Mouse (Mus musculus) neural tube, embryonic 15.5 days (tissue): ENCODE measurements around the gene Pdhx. TPM values are rescaled to one million over a fixed set of nuclear protein-coding genes. Genes with fewer than 3 reads are reported as not detected.

ENCODE experiments used
- polyA plus RNA-seq: library from polyadenylated mRNA; unstranded; fragments of >200 nt; fragmentation: Nextera tagmentation; extraction: Ambion mirVana; gene quantifications from 2 replicates; pipeline ENCODE4 v1.2.1, GENCODE M21; 2015

The Pdhx gene
- polyA plus RNA-seq, 1 experiment from 2014 or later: 74.0 TPM

Other genes with a start within 250 kb of the Pdhx start
- 6.9 and 9.8 TPM in 2 replicates for gene Cd44, start 171.8 kb downstream of the Pdhx start, polyA plus RNA-seq
- gene Apip, start 162 bp upstream of the Pdhx start, polyA plus RNA-seq: 54.3 and 57.3 TPM in 2 replicates
- gene Ehf, start 229.8 kb upstream of the Pdhx start, polyA plus RNA-seq: 2.8 TPM in 1 of 2 replicates, not detected in the other